ENCODE assay signal across 22 mouse cellular contexts in genomic region chr7:127626471-127626870, GRCm38 (mm10). TPM values are rescaled to one million over a fixed set of nuclear protein-coding genes. Genes with fewer than 3 reads are reported as not detected.
DNase-seq lines count a peak whose midpoint lies in the region; ATAC-seq lines count a peak whose summit lies in the region.
"Had no signal": no experiment of that assay in that cellular context is flagged by ENCODE, and none has a peak within 500 bp of the region (broad histone marks: within the 10 kb centered on the region; RNA-seq: fewer than 3 reads in every experiment).

No protein-coding gene starts in this region.

- H3K4me1 ChIP-seq in limb, embryonic 11.5 days (ENCODE audit: control insufficient read depth, insufficient read depth, low read length): no peaks in the 10 kb centered on the region
- H3K4me1 ChIP-seq in limb, embryonic 10.5 days: no peaks in the 10 kb centered on the region
- peaks cover 21% of the 10 kb centered on the region for H3K4me1 ChIP-seq in liver, embryonic 15.5 days (replicated peaks)
- H3K4me1 ChIP-seq in stomach, embryonic 15.5 days: no peaks in the 10 kb centered on the region
- H3K4me1 ChIP-seq: heart, embryonic 10.5 days; hindbrain, embryonic 15.5 days; kidney, embryonic 15.5 days; neural tube, embryonic 13.5 days had no signal

- no peak overlapping the region for H3K4me3 ChIP-seq in limb, embryonic 11.5 days (ENCODE audit: low read depth, low read length)
- H3K4me3 ChIP-seq in limb, embryonic 10.5 days: no peak overlapping the region
- peak overlapping the region; percentile 30 for H3K4me3 ChIP-seq in liver, embryonic 15.5 days (replicated peaks)
- H3K4me3 ChIP-seq in stomach, embryonic 15.5 days (replicated peaks): no peak overlapping the region
- H3K4me3 ChIP-seq: heart, embryonic 10.5 days; hindbrain, embryonic 15.5 days; kidney, embryonic 15.5 days; neural tube, embryonic 13.5 days had no signal

- intact Hi-C loops in gastrocnemius, postnatal 14 days (cut with DNase I; ENCODE audit: low total_unique reads): no loop called here
- intact Hi-C loops in heart, postnatal 14 days (cut with DNase I): no loop called here

- 91% methylated on average over 4 of the region's 4 CpGs for WGBS in limb, embryonic 11.5 days
- WGBS in limb, embryonic 10.5 days: 91% methylated on average over 4 of the region's 4 CpGs
- 16% methylated on average over 4 of the region's 4 CpGs for WGBS in liver, embryonic 15.5 days (ENCODE audit: insufficient replicate concordance)
- WGBS in stomach, embryonic 15.5 days: 90% methylated on average over 4 of the region's 4 CpGs

- no peaks in the 10 kb centered on the region for H3K36me3 ChIP-seq in limb, embryonic 11.5 days (ENCODE audit: control insufficient read depth, insufficient read depth, low read length)
- H3K36me3 ChIP-seq in limb, embryonic 10.5 days: no peaks in the 10 kb centered on the region
- no peaks in the 10 kb centered on the region for H3K36me3 ChIP-seq in liver, embryonic 15.5 days (replicated peaks)
- no peaks in the 10 kb centered on the region for H3K36me3 ChIP-seq in stomach, embryonic 15.5 days
- H3K36me3 ChIP-seq: heart, embryonic 10.5 days; hindbrain, embryonic 15.5 days; kidney, embryonic 15.5 days; neural tube, embryonic 13.5 days had no signal

- no peaks in the 10 kb centered on the region for H3K9me3 ChIP-seq in limb, embryonic 11.5 days (ENCODE audit: control insufficient read depth, low read length)
- no peaks in the 10 kb centered on the region for H3K9me3 ChIP-seq in limb, embryonic 10.5 days (replicated peaks)
- no peaks in the 10 kb centered on the region for H3K9me3 ChIP-seq in liver, embryonic 15.5 days (replicated peaks)
- H3K9me3 ChIP-seq in stomach, embryonic 15.5 days: no peaks in the 10 kb centered on the region
- H3K9me3 ChIP-seq: heart, embryonic 10.5 days; hindbrain, embryonic 15.5 days; kidney, embryonic 15.5 days; neural tube, embryonic 13.5 days had no signal

- ATAC-seq in limb, embryonic 11.5 days (ENCODE audit: insufficient number of reproducible peaks, low FRiP score, low TSS enrichment, low read depth): no peak
- ATAC-seq in erythroblast, adult 5-6 weeks (replicated peaks; ENCODE audit: low FRiP score, poor library complexity, severe bottlenecking): peak; percentile 100
- ATAC-seq in liver, embryonic 15.5 days (ENCODE audit: insufficient read depth): peak; percentile 100
- peak; percentile 83; the same call in 1 of the 2 replicates for ATAC-seq in stomach, embryonic 15.5 days (ENCODE audit: insufficient read depth, low FRiP score, low read depth)
- ATAC-seq: forebrain, embryonic 16.5 days; intestine, embryonic 16.5 days had no signal

- no peaks in the 10 kb centered on the region for H3K27me3 ChIP-seq in limb, embryonic 11.5 days (ENCODE audit: control insufficient read depth, insufficient read depth, low read length)
- no peaks in the 10 kb centered on the region for H3K27me3 ChIP-seq in limb, embryonic 10.5 days (ENCODE audit: low read depth, poor library complexity, severe bottlenecking)
- H3K27me3 ChIP-seq in liver, embryonic 15.5 days: no peaks in the 10 kb centered on the region
- no peaks in the 10 kb centered on the region for H3K27me3 ChIP-seq in stomach, embryonic 15.5 days (replicated peaks)
- H3K27me3 ChIP-seq: hindbrain, embryonic 15.5 days; kidney, embryonic 15.5 days; neural tube, embryonic 13.5 days had no signal

- H3K27ac ChIP-seq in limb, embryonic 11.5 days (replicated peaks; ENCODE audit: low read depth, low read length): no peak overlapping the region
- H3K27ac ChIP-seq in limb, embryonic 10.5 days: no peak overlapping the region
- peak overlapping the region; percentile 81 for H3K27ac ChIP-seq in liver, embryonic 15.5 days (replicated peaks)
- H3K27ac ChIP-seq in stomach, embryonic 15.5 days: no peak overlapping the region
- H3K27ac ChIP-seq: heart, embryonic 10.5 days; hindbrain, embryonic 15.5 days; kidney, embryonic 15.5 days; neural tube, embryonic 13.5 days had no signal

- DNase-seq in limb, embryonic 11.5 days (ENCODE audit: low spot score): peak; percentile 14
- no peak for DNase-seq in limb, embryonic 10.5 days (ENCODE audit: low spot score)
- no peak for DNase-seq in gastrocnemius, postnatal 14 days
- no peak for DNase-seq in right cerebral cortex, postnatal 14 days
- no peak for DNase-seq in heart, postnatal 14 days
- DNase-seq: adrenal gland, postnatal 14 days; cerebellum, postnatal 10 days; layer of hippocampus, postnatal 36 days; lung, adult 18-20 months; lung, postnatal 36 days; right cerebral cortex, postnatal 25 days; thymus, postnatal 25 days had no signal

- H3K4me2 ChIP-seq in limb, embryonic 11.5 days (ENCODE audit: low read depth, severe bottlenecking): no peak overlapping the region
- H3K4me2 ChIP-seq in liver, embryonic 15.5 days: peak overlapping the region; percentile 64
- no peak overlapping the region for H3K4me2 ChIP-seq in stomach, embryonic 15.5 days
- H3K4me2 ChIP-seq: hindbrain, embryonic 15.5 days; kidney, embryonic 15.5 days; midbrain, embryonic 11.5 days; neural tube, embryonic 13.5 days had no signal

- H3K9ac ChIP-seq in limb, embryonic 11.5 days (ENCODE audit: low read length): no peak overlapping the region
- H3K9ac ChIP-seq in liver, embryonic 15.5 days: no peak overlapping the region
- H3K9ac ChIP-seq in stomach, embryonic 15.5 days: no peak overlapping the region
- H3K9ac ChIP-seq: hindbrain, embryonic 15.5 days; kidney, embryonic 15.5 days; neural tube, embryonic 13.5 days had no signal

RNA-seq across cellular contexts. Expression of gene Zfp629, which starts 10.9 kb away (rescaled TPM):
- polyA plus RNA-seq in limb, embryonic 11.5 days (2014; fragmentation: Nextera tagmentation; extraction: Ambion mirVana): 28.0 and 31.8 TPM in 2 replicates
- 29.0 and 32.9 TPM in 2 replicates for polyA plus RNA-seq in limb, embryonic 10.5 days (2016; fragmentation: Nextera tagmentation; extraction: Ambion mirVana)
- 0.77 and 0.84 TPM in 2 replicates for total RNA-seq in erythroblast, adult 5-6 weeks (2015; ENCODE audit: low replicate concordance)
- total RNA-seq in erythroblast, adult 5-6 weeks (2017; ENCODE audit: low replicate concordance): 2.0 and 3.2 TPM in 2 replicates
- polyA plus RNA-seq in liver, embryonic 15.5 days (2015; fragmentation: Nextera tagmentation; extraction: Ambion mirVana): 1.2 and 1.6 TPM in 2 replicates
- 9.4 and 10.3 TPM in 2 replicates for polyA plus RNA-seq in stomach, embryonic 15.5 days (2015; fragmentation: Nextera tagmentation; extraction: Ambion mirVana)
- 1 to 10 TPM; 6.7 to 8.3 TPM for total RNA-seq in gastrocnemius, postnatal 14 days (2021)
- total RNA-seq in heart, postnatal 14 days (2021): 10 to 100 TPM; 28.8 to 29.1 TPM

RNA-seq across cellular contexts. Expression of gene Rnf40, which starts 37.9 kb away (rescaled TPM):
- polyA plus RNA-seq in limb, embryonic 11.5 days (2014; fragmentation: Nextera tagmentation; extraction: Ambion mirVana): 44.3 and 49.1 TPM in 2 replicates
- 62.2 and 69.6 TPM in 2 replicates for polyA plus RNA-seq in limb, embryonic 10.5 days (2016; fragmentation: Nextera tagmentation; extraction: Ambion mirVana)
- 17.1 and 18.1 TPM in 2 replicates for total RNA-seq in erythroblast, adult 5-6 weeks (2015; ENCODE audit: low replicate concordance)
- total RNA-seq in erythroblast, adult 5-6 weeks (2017; ENCODE audit: low replicate concordance): 41.8 and 86.0 TPM in 2 replicates
- 18.3 and 19.5 TPM in 2 replicates for polyA plus RNA-seq in liver, embryonic 15.5 days (2015; fragmentation: Nextera tagmentation; extraction: Ambion mirVana)
- polyA plus RNA-seq in stomach, embryonic 15.5 days (2015; fragmentation: Nextera tagmentation; extraction: Ambion mirVana): 37.8 and 42.0 TPM in 2 replicates
- 10 to 100 TPM; 24.4 to 28.7 TPM for total RNA-seq in gastrocnemius, postnatal 14 days (2021)
- total RNA-seq in heart, postnatal 14 days (2021): 10 to 100 TPM; 46.5 to 53.9 TPM

RNA-seq across cellular contexts. Expression of gene Ccdc189, which starts 38.1 kb away (rescaled TPM):
- 11.5 and 12.3 TPM in 2 replicates for polyA plus RNA-seq in limb, embryonic 11.5 days (2014; fragmentation: Nextera tagmentation; extraction: Ambion mirVana)
- polyA plus RNA-seq in limb, embryonic 10.5 days (2016; fragmentation: Nextera tagmentation; extraction: Ambion mirVana): 9.4 and 12.4 TPM in 2 replicates
- total RNA-seq in erythroblast, adult 5-6 weeks (2015; ENCODE audit: low replicate concordance): 4.0 and 14.0 TPM in 2 replicates
- 26.1 and 31.4 TPM in 2 replicates for total RNA-seq in erythroblast, adult 5-6 weeks (2017; ENCODE audit: low replicate concordance)
- polyA plus RNA-seq in liver, embryonic 15.5 days (2015; fragmentation: Nextera tagmentation; extraction: Ambion mirVana): 6.4 and 8.3 TPM in 2 replicates
- 5.8 and 7.2 TPM in 2 replicates for polyA plus RNA-seq in stomach, embryonic 15.5 days (2015; fragmentation: Nextera tagmentation; extraction: Ambion mirVana)
- 1 to 10 TPM; 1.8 to 4.5 TPM for total RNA-seq in gastrocnemius, postnatal 14 days (2021)
- total RNA-seq in heart, postnatal 14 days (2021): 10 to 100 TPM in 1 of 2 experiments, 1 to 10 TPM in 1; 8.8 to 12.6 TPM

RNA-seq across cellular contexts. Expression of gene Phkg2, which starts 53.3 kb away (rescaled TPM):
- polyA plus RNA-seq in limb, embryonic 11.5 days (2014; fragmentation: Nextera tagmentation; extraction: Ambion mirVana): 45.7 and 48.8 TPM in 2 replicates
- polyA plus RNA-seq in limb, embryonic 10.5 days (2016; fragmentation: Nextera tagmentation; extraction: Ambion mirVana): 34.1 and 39.6 TPM in 2 replicates
- 35.1 and 44.2 TPM in 2 replicates for total RNA-seq in erythroblast, adult 5-6 weeks (2015; ENCODE audit: low replicate concordance)
- 16.2 and 40.8 TPM in 2 replicates for total RNA-seq in erythroblast, adult 5-6 weeks (2017; ENCODE audit: low replicate concordance)
- polyA plus RNA-seq in liver, embryonic 15.5 days (2015; fragmentation: Nextera tagmentation; extraction: Ambion mirVana): 20.0 and 24.6 TPM in 2 replicates
- 37.1 and 37.5 TPM in 2 replicates for polyA plus RNA-seq in stomach, embryonic 15.5 days (2015; fragmentation: Nextera tagmentation; extraction: Ambion mirVana)
- 10 to 100 TPM; 10.1 to 10.7 TPM for total RNA-seq in gastrocnemius, postnatal 14 days (2021)
- 10 to 100 TPM; 19.2 to 20.2 TPM for total RNA-seq in heart, postnatal 14 days (2021)
